Mouse (Mus musculus) heart, embryonic 13.5 days (tissue): Measurements from ENCODE around the gene Rtp1. TPM values are rescaled to one million over a fixed set of nuclear protein-coding genes. Genes with fewer than 3 reads are reported as not detected.

ENCODE experiments used
- ATAC-seq: fragments of 200-750 bp; cut with Nextera tagmentation; 2 replicates; pipeline ENCODE4 v1.8.0; 2017; ENCODE audit warnings: moderate TSS enrichment; ENCODE audit not compliant: insufficient number of reproducible peaks, low FRiP score, low TSS enrichment; ENCODE audit errors: extremely low read depth
- H3K27ac ChIP-seq: fragments of 300-500 bp; sonication (generic); replicated peaks from 2 replicates; pipeline ENCODE4 v1.5.1; 2015; ENCODE audit warnings: moderate library complexity, mild to moderate bottlenecking, inconsistent platforms
- H3K27me3 ChIP-seq: fragments of 300-500 bp; sonication (generic); replicated peaks from 2 replicates; pipeline ENCODE4 v1.6.1; 2015; ENCODE audit warnings: mild to moderate bottlenecking, inconsistent platforms
- H3K36me3 ChIP-seq: fragments of 300-500 bp; sonication (generic); 2 replicates; pipeline ENCODE4 v1.6.1; 2015; ENCODE audit warnings: mild to moderate bottlenecking, inconsistent platforms
- H3K4me1 ChIP-seq: fragments of 300-500 bp; sonication (generic); 2 replicates; pipeline ENCODE4 v1.6.1; 2015; ENCODE audit warnings: inconsistent platforms
- H3K4me2 ChIP-seq: fragments of 300-500 bp; sonication (generic); 2 replicates; pipeline ENCODE4 v1.6.1; 2015; ENCODE audit warnings: inconsistent platforms, mild to moderate bottlenecking, moderate library complexity
- H3K4me3 ChIP-seq: fragments of 300-500 bp; sonication (generic); 2 replicates; pipeline ENCODE4 v1.5.1; 2015; ENCODE audit warnings: moderate library complexity, mild to moderate bottlenecking, inconsistent platforms
- H3K9ac ChIP-seq: fragments of 300-500 bp; sonication (generic); 2 replicates; pipeline ENCODE4 v1.6.1; 2015; ENCODE audit warnings: inconsistent platforms, mild to moderate bottlenecking, moderate library complexity
- H3K9me3 ChIP-seq: fragments of 300-500 bp; sonication (generic); 2 replicates; pipeline ENCODE4 v1.6.1; 2016; ENCODE audit warnings: inconsistent platforms
- WGBS: fragments of 180-500 bp; shearing (Covaris S2); methylation state at CpG from one replicate; pipeline ENCODE4 v1.1.7; 2015; ENCODE audit warnings: mixed read lengths; 5-methylcytosine and 5-hydroxymethylcytosine counted together
- polyA plus RNA-seq: library from polyadenylated mRNA; unstranded; fragments of >200 nt; fragmentation: Nextera tagmentation; extraction: Ambion mirVana; gene quantifications from 2 replicates; pipeline ENCODE4 v1.2.1, GENCODE M21; 2015

Gene Rtp1
- polyA plus RNA-seq = not detected in 2 replicates

GRCm38 (mm10) chr16:23428647-23429319, at the start of gene Rtp1:
Gene Rtp1, plus strand, starts transcription at chr16:23429133.
- ATAC-seq = no peak
- H3K4me2 ChIP-seq = no peak within 1 kb of the TSS
- H3K36me3 ChIP-seq = no peaks in the 10 kb centered on the region
- no peaks in the 10 kb centered on the region for H3K4me1 ChIP-seq
- H3K27ac ChIP-seq = no peak within 1 kb of the TSS
- H3K9me3 ChIP-seq = no peaks in the 10 kb centered on the region
- H3K9ac ChIP-seq = no peak within 1 kb of the TSS
- no peaks in the 10 kb centered on the region for H3K27me3 ChIP-seq
- no peak within 1 kb of the TSS for H3K4me3 ChIP-seq
- WGBS = 71% methylated on average over 7 of the region's 7 CpGs

GRCm38 (mm10) chr16:23379536-23380230, 49.2 kb upstream of the Rtp1 start:
- H3K27me3 ChIP-seq = peaks cover 2% of the 10 kb centered on the region; the same call in 1 of the 2 replicates
- no peak overlapping the region for H3K9ac ChIP-seq
- 85% methylated on average over 3 of the region's 3 CpGs for WGBS
- no peak overlapping the region for H3K4me3 ChIP-seq
- H3K4me1 ChIP-seq = 0 out of 2 replicates have a peak, but pooled peaks cover 3% of the 10 kb centered on the region
- ATAC-seq = no peak
- H3K36me3 ChIP-seq = no peaks in the 10 kb centered on the region
- no peak overlapping the region for H3K4me2 ChIP-seq
- H3K27ac ChIP-seq = no peak overlapping the region
- H3K9me3 ChIP-seq = peaks cover under 1% of the 10 kb centered on the region; the same call in 1 of the 2 replicates

GRCm38 (mm10) chr16:23384304-23384703, 44.6 kb upstream of the Rtp1 start:
- ATAC-seq = no peak
- Histone ChIP-seq H3K36me3 (no peaks in the 10 kb centered on the region), H3K4me2 (no peak overlapping the region), H3K9me3 (peaks cover 5% of the 10 kb centered on the region; the same call in 1 of the 2 replicates), H3K9ac (no peak overlapping the region), H3K4me1 (no peaks in the 10 kb centered on the region), H3K27ac (no peak overlapping the region), H3K27me3 (no peaks in the 10 kb centered on the region), H3K4me3 (no peak overlapping the region)

GRCm38 (mm10) chr16:23397931-23398330, 31.0 kb upstream of the Rtp1 start:
- Histone ChIP-seq H3K9ac (no peak overlapping the region), H3K4me2 (no peak overlapping the region), H3K36me3 (no peaks in the 10 kb centered on the region), H3K9me3 (no peaks in the 10 kb centered on the region), H3K27ac (no peak overlapping the region), H3K4me3 (no peak overlapping the region), H3K4me1 (peaks cover 4% of the 10 kb centered on the region; the same call in 1 of the 2 replicates), H3K27me3 (no peaks in the 10 kb centered on the region)
- WGBS = 81% methylated on average over 5 of the region's 5 CpGs
- ATAC-seq = no peak

GRCm38 (mm10) chr16:23401463-23401862, 27.5 kb upstream of the Rtp1 start:
- no peak for ATAC-seq
- H3K27me3 ChIP-seq = no peaks in the 10 kb centered on the region
- peaks cover 10% of the 10 kb centered on the region for H3K4me1 ChIP-seq
- H3K27ac ChIP-seq = no peak overlapping the region
- 20% methylated on average over 4 of the region's 4 CpGs for WGBS
- H3K36me3 ChIP-seq = no peaks in the 10 kb centered on the region
- H3K9ac ChIP-seq = no peak overlapping the region
- H3K9me3 ChIP-seq = no peaks in the 10 kb centered on the region
- H3K4me2 ChIP-seq = no peak overlapping the region
- H3K4me3 ChIP-seq = no peak overlapping the region

GRCm38 (mm10) chr16:23401959-23402358, 27.0 kb upstream of the Rtp1 start:
- Histone ChIP-seq H3K4me3 (no peak overlapping the region), H3K36me3 (no peaks in the 10 kb centered on the region), H3K27me3 (no peaks in the 10 kb centered on the region), H3K27ac (no peak overlapping the region), H3K9ac (no peak overlapping the region), H3K9me3 (no peaks in the 10 kb centered on the region), H3K4me1 (peaks cover 10% of the 10 kb centered on the region), H3K4me2 (no peak overlapping the region)
- no peak; the same call in 1 of the 2 replicates for ATAC-seq
- WGBS = 58% methylated on average over 3 of the region's 3 CpGs

GRCm38 (mm10) chr16:23403008-23403755, 25.8 kb upstream of the Rtp1 start:
- no peak overlapping the region for H3K27ac ChIP-seq
- H3K4me3 ChIP-seq = no peak overlapping the region
- no peaks in the 10 kb centered on the region for H3K27me3 ChIP-seq
- WGBS = 36% methylated on average over 8 of the region's 8 CpGs
- ATAC-seq = no peak
- no peak overlapping the region for H3K4me2 ChIP-seq
- H3K36me3 ChIP-seq = no peaks in the 10 kb centered on the region
- peak overlapping the region; percentile 48; the same call in 1 of the 2 replicates for H3K9ac ChIP-seq
- H3K9me3 ChIP-seq = no peaks in the 10 kb centered on the region
- peaks cover 10% of the 10 kb centered on the region for H3K4me1 ChIP-seq

GRCm38 (mm10) chr16:23412930-23413329, 16.0 kb upstream of the Rtp1 start:
- no peak overlapping the region for H3K9ac ChIP-seq
- ATAC-seq = no peak
- WGBS = 80% methylated on average over 6 of the region's 6 CpGs

GRCm38 (mm10) chr16:23416261-23416656, 12.7 kb upstream of the Rtp1 start:
- peak overlapping the region; percentile 27 for H3K4me3 ChIP-seq
- 21% methylated on average over 10 of the region's 10 CpGs for WGBS
- H3K9me3 ChIP-seq = no peaks in the 10 kb centered on the region
- H3K4me2 ChIP-seq = peak overlapping the region; percentile 59
- no peak for ATAC-seq
- no peaks in the 10 kb centered on the region; the same call in 1 of the 2 replicates for H3K27me3 ChIP-seq
- no peak overlapping the region for H3K27ac ChIP-seq
- peak overlapping the region; percentile 24; the same call in 1 of the 2 replicates for H3K9ac ChIP-seq
- peaks cover 13% of the 10 kb centered on the region for H3K4me1 ChIP-seq
- H3K36me3 ChIP-seq = no peaks in the 10 kb centered on the region

More at GRCm38 (mm10) chr16:23412930-23413329, 16.0 kb upstream of the Rtp1 start:
- peaks cover 13% of the 10 kb centered on the region for H3K4me1 ChIP-seq
- H3K27me3 ChIP-seq = no peaks in the 10 kb centered on the region; the same call in 1 of the 2 replicates
- no peak overlapping the region for H3K4me3 ChIP-seq
- no peaks in the 10 kb centered on the region for H3K9me3 ChIP-seq
- no peaks in the 10 kb centered on the region for H3K36me3 ChIP-seq
- no peak overlapping the region for H3K27ac ChIP-seq
- H3K4me2 ChIP-seq = no peak overlapping the region

- H3K4me3 ChIP-seq = peak overlapping the region; percentile 27
- 34% methylated on average over 9 of the region's 9 CpGs for WGBS
- peak overlapping the region; percentile 24; the same call in 1 of the 2 replicates for H3K9ac ChIP-seq
- H3K27me3 ChIP-seq = no peaks in the 10 kb centered on the region; the same call in 1 of the 2 replicates
- ATAC-seq = no peak
- H3K9me3 ChIP-seq = no peaks in the 10 kb centered on the region
- H3K36me3 ChIP-seq = no peaks in the 10 kb centered on the region
- H3K4me1 ChIP-seq = peaks cover 13% of the 10 kb centered on the region
- H3K4me2 ChIP-seq = peak overlapping the region; percentile 59
- H3K27ac ChIP-seq = no peak overlapping the region
Observed at GRCm38 (mm10) chr16:23416657-23417293, 12.2 kb upstream of the Rtp1 start.
